Mouse (Mus musculus) kidney, embryonic 14.5 days (tissue): ENCODE results near the gene Dand5. TPM values are rescaled to one million over a fixed set of nuclear protein-coding genes. Genes with fewer than 3 reads are reported as not detected.

ENCODE experiments used
- ATAC-seq: fragments of 200-750 bp; cut with Nextera tagmentation; 2 replicates; pipeline ENCODE4 v1.8.0; 2017; ENCODE audit warnings: moderate number of reproducible peaks, mild to moderate bottlenecking, moderate TSS enrichment, moderate library complexity; ENCODE audit not compliant: low FRiP score, low TSS enrichment
- H3K27ac ChIP-seq: fragments of 300-500 bp; sonication (generic); 2 replicates; pipeline ENCODE4 v1.5.1; 2014; ENCODE audit warnings: low read depth, mild to moderate bottlenecking, low read length, moderate library complexity, mixed read lengths
- H3K27me3 ChIP-seq: fragments of 300-500 bp; sonication (generic); 2 replicates; pipeline ENCODE4 v1.6.1; 2014; ENCODE audit warnings: mild to moderate bottlenecking, low read length; ENCODE audit not compliant: control insufficient read depth, insufficient read depth
- H3K36me3 ChIP-seq: fragments of 300-500 bp; sonication (generic); 2 replicates; pipeline ENCODE4 v1.6.1; 2014; ENCODE audit warnings: low read length, mixed read lengths; ENCODE audit not compliant: control insufficient read depth, insufficient read depth
- H3K4me1 ChIP-seq: fragments of 300-500 bp; sonication (generic); 2 replicates; pipeline ENCODE4 v1.6.1; 2014; ENCODE audit warnings: low read length, mixed read lengths; ENCODE audit not compliant: control insufficient read depth, insufficient read depth
- H3K4me2 ChIP-seq: fragments of 300-500 bp; sonication (generic); replicated peaks from 2 replicates; pipeline ENCODE4 v1.6.1; 2014; ENCODE audit warnings: low read depth, mild to moderate bottlenecking, low read length
- H3K4me3 ChIP-seq: fragments of 300-500 bp; sonication (generic); 2 replicates; pipeline ENCODE4 v1.5.1; 2014; ENCODE audit warnings: mild to moderate bottlenecking, low read length
- H3K9ac ChIP-seq: fragments of 300-500 bp; sonication (generic); 2 replicates; pipeline ENCODE4 v1.6.1; 2014; ENCODE audit warnings: low read depth, mild to moderate bottlenecking, low read length, moderate library complexity
- H3K9me3 ChIP-seq: fragments of 300-500 bp; sonication (generic); 2 replicates; pipeline ENCODE4 v1.6.1; 2016; ENCODE audit warnings: low read length; ENCODE audit not compliant: control insufficient read depth
- WGBS: fragments of 180-500 bp; shearing (Covaris S2); extraction: QIAGEN DNeasy Blood & Tissue Kit; methylation state at CpG from one replicate; pipeline ENCODE4 v1.1.7; 2014; 5-methylcytosine and 5-hydroxymethylcytosine counted together
- polyA plus RNA-seq: library from polyadenylated mRNA; unstranded; fragments of >200 nt; fragmentation: Nextera tagmentation; extraction: Ambion mirVana; gene quantifications from 2 replicates; pipeline ENCODE4 v1.2.1, GENCODE M21; 2014

Dand5 gene
- polyA plus RNA-seq, 1 experiment from 2014 or later, result 6.0 TPM

GRCm38 (mm10) chr8:84775621-84776113, 47.0 kb downstream of the Dand5 start:
- WGBS, result 13% methylated on average over 7 of the region's 7 CpGs
- Histone ChIP-seq H3K9me3 (no peaks in the 10 kb centered on the region), H3K36me3 (no peaks in the 10 kb centered on the region), H3K27me3 (peaks cover 94% of the 10 kb centered on the region), H3K4me3 (peak overlapping the region; percentile 1; the same call in 1 of the 2 replicates), H3K9ac (no peak overlapping the region), H3K27ac (no peak overlapping the region), H3K4me1 (peaks cover 11% of the 10 kb centered on the region; the same call in 1 of the 2 replicates), H3K4me2 (no peak overlapping the region)
- no peak for ATAC-seq

GRCm38 (mm10) chr8:84775105-84775591, 47.5 kb downstream of the Dand5 start:
- H3K27ac ChIP-seq, result no peak overlapping the region
- H3K4me1 ChIP-seq, result peaks cover 15% of the 10 kb centered on the region; the same call in 1 of the 2 replicates
- H3K4me3 ChIP-seq, result peak overlapping the region; percentile 1; the same call in 1 of the 2 replicates
- H3K27me3 ChIP-seq, result peaks cover 95% of the 10 kb centered on the region
- H3K36me3 ChIP-seq, result no peaks in the 10 kb centered on the region
- no peaks in the 10 kb centered on the region for H3K9me3 ChIP-seq
- 6% methylated on average over 13 of the region's 13 CpGs for WGBS
- H3K4me2 ChIP-seq, result no peak overlapping the region
- H3K9ac ChIP-seq, result no peak overlapping the region
- ATAC-seq, result no peak

GRCm38 (mm10) chr8:84774473-84774911, 48.1 kb downstream of the Dand5 start:
- Histone ChIP-seq H3K27ac (no peak overlapping the region), H3K9me3 (no peaks in the 10 kb centered on the region), H3K4me1 (peaks cover 20% of the 10 kb centered on the region; the same call in 1 of the 2 replicates), H3K27me3 (peaks cover 94% of the 10 kb centered on the region), H3K36me3 (no peaks in the 10 kb centered on the region), H3K9ac (no peak overlapping the region), H3K4me2 (peak overlapping the region; percentile 42), H3K4me3 (no peak overlapping the region; the same call in 1 of the 2 replicates)
- 4% methylated on average over 10 of the region's 10 CpGs for WGBS
- ATAC-seq, result 0 out of 2 replicates have a peak, but pooled peaks have one; percentile 43

- peak; percentile 77 for ATAC-seq
- H3K4me2 ChIP-seq, result peak overlapping the region; percentile 42
- no peak overlapping the region for H3K27ac ChIP-seq
- peaks cover 20% of the 10 kb centered on the region; the same call in 1 of the 2 replicates for H3K4me1 ChIP-seq
- peak overlapping the region; percentile 12; the same call in 1 of the 2 replicates for H3K9ac ChIP-seq
- under 1% methylated on average over 16 of the region's 19 CpGs for WGBS
- H3K9me3 ChIP-seq, result no peaks in the 10 kb centered on the region
- peak overlapping the region; percentile 28 for H3K4me3 ChIP-seq
- H3K36me3 ChIP-seq, result no peaks in the 10 kb centered on the region
- H3K27me3 ChIP-seq, result peaks cover 94% of the 10 kb centered on the region
These were observed 48.8 kb downstream of the Dand5 start for GRCm38 (mm10) chr8:84773833-84774232.

- Histone ChIP-seq H3K4me1 (peaks cover 20% of the 10 kb centered on the region; the same call in 1 of the 2 replicates), H3K9me3 (no peaks in the 10 kb centered on the region), H3K27me3 (peaks cover 94% of the 10 kb centered on the region), H3K27ac (no peak overlapping the region), H3K4me2 (peak overlapping the region; percentile 42), H3K9ac (peak overlapping the region; percentile 12; the same call in 1 of the 2 replicates), H3K4me3 (peak overlapping the region; percentile 28), H3K36me3 (no peaks in the 10 kb centered on the region)
- no peak for ATAC-seq
- 1% methylated on average over 9 of the region's 9 CpGs for whole genome bisulfite sequencing
These were observed 49.3 kb downstream of the Dand5 start for GRCm38 (mm10) chr8:84773304-84773703.

GRCm38 (mm10) chr8:84772628-84773027, 50.0 kb downstream of the Dand5 start:
- 0% methylated on average over 3 of the region's 3 CpGs for WGBS
- Histone ChIP-seq H3K4me2 (no peak overlapping the region), H3K4me3 (peak overlapping the region; percentile 28; the same call in 1 of the 2 replicates), H3K27ac (no peak overlapping the region), H3K36me3 (no peaks in the 10 kb centered on the region), H3K4me1 (peaks cover 20% of the 10 kb centered on the region; the same call in 1 of the 2 replicates), H3K27me3 (peaks cover 92% of the 10 kb centered on the region), H3K9ac (0 out of 2 replicates have a peak overlapping the region, but pooled peaks have one; percentile 12), H3K9me3 (no peaks in the 10 kb centered on the region)
- no peak for ATAC-seq

- WGBS, result 5% methylated on average over 34 of the region's 34 CpGs
- H3K27me3 ChIP-seq, result peaks cover 92% of the 10 kb centered on the region
- no peaks in the 10 kb centered on the region for H3K36me3 ChIP-seq
- peaks cover 20% of the 10 kb centered on the region; the same call in 1 of the 2 replicates for H3K4me1 ChIP-seq
- H3K27ac ChIP-seq, result no peak overlapping the region
- H3K9me3 ChIP-seq, result no peaks in the 10 kb centered on the region
- ATAC-seq, result no peak
- 0 out of 2 replicates have a peak overlapping the region, but pooled peaks have one; percentile 5 for H3K4me2 ChIP-seq
- H3K9ac ChIP-seq, result no peak overlapping the region
- 0 out of 2 replicates have a peak overlapping the region, but pooled peaks have one; percentile 1 for H3K4me3 ChIP-seq
These were observed 50.7 kb downstream of the Dand5 start for GRCm38 (mm10) chr8:84771941-84772378.

- no peaks in the 10 kb centered on the region for H3K36me3 ChIP-seq
- no peak overlapping the region for H3K27ac ChIP-seq
- no peaks in the 10 kb centered on the region for H3K9me3 ChIP-seq
- H3K4me3 ChIP-seq, result no peak overlapping the region
- peaks cover 92% of the 10 kb centered on the region for H3K27me3 ChIP-seq
- H3K9ac ChIP-seq, result no peak overlapping the region
- ATAC-seq, result no peak
- peaks cover 20% of the 10 kb centered on the region; the same call in 1 of the 2 replicates for H3K4me1 ChIP-seq
- 26% methylated on average over 5 of the region's 5 CpGs for WGBS
- no peak overlapping the region; the same call in 1 of the 2 replicates for H3K4me2 ChIP-seq
These were observed 51.5 kb downstream of the Dand5 start for GRCm38 (mm10) chr8:84771000-84771687.
